Mouse (Mus musculus) heart, adult 11 months (tissue): ENCODE results near the gene Btbd18.
"Not testable (repeated sequence)": the region's sequence is repeated elsewhere in the genome, so short reads cannot be mapped to it uniquely, and the experiment has no call there.

ENCODE experiments used
- DNase-seq: peaks from one replicate; pipeline ENCODE4 v3.0.0; 2022

The Btbd18 gene

DNA sequence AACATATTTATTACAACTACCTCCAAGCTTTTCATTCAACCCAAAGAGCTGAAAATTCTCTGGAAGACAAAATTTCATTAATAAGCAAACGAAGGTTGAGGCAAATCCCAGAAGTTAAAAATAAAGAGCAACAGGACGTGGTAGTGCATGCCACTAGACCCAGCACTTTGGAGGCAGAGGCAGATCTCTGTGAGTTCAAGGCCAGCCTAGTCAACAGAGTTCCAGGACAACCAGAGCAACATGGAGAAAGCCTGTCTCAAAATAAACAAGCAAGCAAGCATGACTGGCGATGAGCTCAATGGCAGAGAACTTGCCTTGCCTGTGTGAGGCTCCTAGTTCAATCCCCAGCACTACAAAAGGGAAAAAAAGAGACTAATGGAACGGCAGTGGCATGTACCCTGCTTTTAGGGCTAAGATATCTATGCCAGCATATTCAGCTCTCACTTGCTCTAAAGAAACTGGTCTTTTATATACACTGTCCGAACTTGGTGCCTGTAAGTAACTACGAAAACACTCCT is 11.8 kb upstream of the Btbd18 start:
- peak; percentile 82 for DNase-seq

GRCm38 (mm10) chr2:84648369-84648768 is 10.5 kb upstream of the Btbd18 start:
- no peak for DNase-seq

- DNase-seq = peak; percentile 95
These were observed 9.2 kb upstream of the Btbd18 start for GRCm38 (mm10) chr2:84649674-84650073.

- peak; percentile 99 for DNase-seq
These were observed 8.2 kb upstream of the Btbd18 start, which contains the start of gene Ctnnd1 for GRCm38 (mm10) chr2:84650464-84651195. TSS of gene Ctnnd1 (minus strand) at chr2:84650765.

- no peak for DNase-seq
These were observed 5.5 kb upstream of the Btbd18 start for GRCm38 (mm10) chr2:84653354-84653753.

- DNase-seq = peak; percentile 74
These were observed 3.0 kb upstream of the Btbd18 start for GRCm38 (mm10) chr2:84655864-84656263.

GRCm38 (mm10) chr2:84660253-84660652 is 1.4 kb downstream of the Btbd18 start:
- no peak for DNase-seq

DNA sequence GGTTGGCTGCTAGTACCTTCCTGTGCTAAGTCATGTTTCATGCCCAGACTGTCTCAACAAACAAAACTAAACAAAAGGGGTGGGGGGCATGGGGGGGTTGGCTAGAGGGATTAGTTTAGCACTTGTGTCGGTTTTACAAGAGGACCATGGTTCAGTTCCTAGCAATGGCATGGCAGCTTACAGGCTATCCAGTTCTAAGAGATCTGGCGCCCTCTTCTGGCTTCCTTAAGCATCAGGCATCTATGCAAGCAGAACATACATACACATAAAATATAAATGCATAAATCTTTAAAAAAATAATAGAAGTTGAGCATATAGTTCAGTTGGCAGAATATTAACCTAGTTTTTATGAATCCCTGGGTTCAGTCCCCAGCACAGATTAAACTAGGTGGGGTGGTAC is 4.0 kb downstream of the Btbd18 start:
- DNase-seq = no peak

GRCm38 (mm10) chr2:84666081-84666480 is 7.2 kb downstream of the Btbd18 start:
- DNase-seq = no peak

DNA sequence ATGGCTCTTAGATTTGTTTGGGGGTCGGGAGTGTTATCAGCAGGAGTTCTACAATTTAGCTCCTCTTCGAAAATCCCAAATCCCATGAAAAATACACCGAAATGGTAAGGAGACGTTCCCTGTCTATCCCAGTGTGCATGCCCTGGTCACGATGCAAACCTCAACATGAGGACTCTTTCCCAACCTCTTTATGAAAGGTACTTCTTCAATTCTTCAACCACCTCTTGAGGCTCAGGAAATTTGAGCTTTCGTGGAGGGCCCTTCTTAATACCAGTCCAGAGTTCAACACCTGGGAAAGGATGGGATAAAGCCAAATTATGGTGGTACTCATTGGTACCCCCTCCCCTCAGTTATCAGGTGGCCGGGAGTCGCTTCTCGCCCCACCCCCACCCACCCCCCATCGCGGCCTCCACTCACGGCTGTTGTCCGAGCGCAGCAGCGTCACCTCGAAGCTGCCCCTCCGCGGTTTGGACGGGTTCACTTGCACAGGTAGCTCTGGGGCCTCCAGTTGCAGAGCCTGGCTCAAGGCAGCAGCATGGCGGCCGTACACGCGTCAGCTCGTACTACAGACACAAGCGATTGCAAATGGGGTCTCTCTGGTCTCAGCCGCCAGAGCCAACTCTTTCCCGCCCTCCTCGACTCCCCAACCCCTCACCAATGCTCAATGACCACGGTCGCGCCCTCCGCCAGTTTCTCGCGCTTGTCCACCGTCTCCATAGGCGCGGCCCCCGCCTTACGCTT is 11.1 kb downstream of the Btbd18 start:
- DNase-seq = no peak

DNA sequence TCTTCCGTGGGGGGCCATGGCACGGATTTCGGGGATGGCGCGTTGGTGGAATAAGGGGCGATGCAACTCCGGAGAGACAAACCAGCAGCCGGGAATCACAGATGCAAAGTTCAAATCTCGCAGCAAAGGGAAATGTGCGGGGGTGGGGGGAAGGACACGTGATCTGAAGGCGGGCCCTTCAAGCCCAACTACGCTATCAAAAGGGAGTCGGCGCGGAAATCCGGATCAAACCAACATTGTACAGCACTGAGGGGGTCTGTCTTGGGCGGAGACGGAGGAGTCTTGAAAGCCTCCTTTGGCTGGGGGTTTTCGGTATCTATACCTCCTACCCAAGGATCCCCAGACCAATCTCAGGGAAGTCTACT is 11.7 kb downstream of the Btbd18 start, which contains the start of gene Selenoh:
Gene Selenoh (minus strand): TSS at position 202 of the 365 bp plus-strand sequence.
- peak; percentile 99 for DNase-seq

- DNase-seq = not testable (repeated sequence)
These were observed 12.7 kb downstream of the Btbd18 start for GRCm38 (mm10) chr2:84671535-84671934.

DNA sequence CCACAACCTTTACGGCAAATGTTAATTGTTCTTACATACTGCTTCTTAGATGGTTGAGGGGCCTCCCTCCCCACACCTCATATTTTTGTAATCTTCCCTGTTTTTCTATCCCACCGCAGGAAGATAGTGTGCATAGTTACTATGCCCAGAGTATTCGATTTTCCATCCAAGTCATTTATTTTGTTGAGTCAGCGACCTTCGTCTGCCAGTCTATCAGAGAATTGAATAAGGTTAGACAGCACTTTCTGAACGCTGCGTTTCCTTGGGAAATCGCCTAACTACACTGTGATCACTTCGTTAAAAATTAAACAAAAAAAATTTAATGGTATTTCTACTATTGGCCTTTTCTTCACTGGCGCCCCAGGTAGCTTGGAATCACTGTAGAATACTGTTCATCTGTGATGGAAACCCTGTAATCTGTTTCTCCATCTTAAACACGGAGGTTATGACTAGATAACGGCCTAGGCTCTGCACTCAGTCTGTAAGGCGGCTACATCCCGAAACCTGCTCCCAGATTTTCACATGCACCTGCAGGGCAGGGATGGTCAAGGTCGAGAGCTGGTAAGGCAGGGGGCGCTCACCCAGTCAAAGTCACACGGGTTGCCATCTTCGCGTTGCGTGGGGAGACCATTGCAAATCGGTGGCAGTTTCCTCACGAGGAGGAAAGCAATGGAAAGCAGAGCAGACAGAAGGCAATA is 18.5 kb downstream of the Btbd18 start:
- peak; percentile 64 for DNase-seq

- peak; percentile 100 for DNase-seq
These were observed 19.3 kb downstream of the Btbd18 start, which contains the start of the genes Gm28635 and Med19 for GRCm38 (mm10) chr2:84677968-84678880. TSS of gene Gm28635 (minus strand) at chr2:84678041. TSS of gene Med19 (plus strand) at chr2:84678402.

GRCm38 (mm10) chr2:84679016-84679415 is 20.1 kb downstream of the Btbd18 start, which contains the start of gene Tmx2:
TSS of gene Tmx2 (minus strand) at chr2:84679140.
- peak; percentile 52 for DNase-seq

DNA sequence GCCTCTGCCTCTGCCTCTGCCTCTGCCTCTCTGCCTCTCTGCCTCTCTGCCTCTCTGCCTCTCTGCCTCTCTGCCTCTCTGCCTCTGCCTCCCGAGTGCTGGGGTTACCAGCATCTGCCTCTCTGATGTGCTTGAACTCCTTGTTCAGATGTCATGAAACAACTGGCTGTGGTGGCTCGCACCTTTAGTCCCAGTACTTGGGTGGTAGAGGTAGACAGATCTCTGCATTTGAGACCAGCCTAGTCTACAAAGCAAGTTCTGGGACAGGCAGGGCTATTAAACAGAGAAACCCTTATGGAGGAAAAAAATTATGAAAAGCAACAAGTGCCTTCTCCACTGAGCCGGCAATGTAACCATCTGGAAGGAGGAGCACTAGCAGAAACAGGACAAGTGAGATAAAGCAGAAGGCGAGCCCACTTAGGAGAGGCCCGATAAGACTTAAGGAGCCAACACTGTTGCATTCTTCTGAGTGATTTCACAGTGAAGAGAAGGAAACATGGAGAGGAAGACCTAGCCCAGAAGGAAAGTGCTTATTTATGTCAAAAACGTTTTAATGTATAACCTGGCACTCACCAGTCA is 23.8 kb downstream of the Btbd18 start:
- no peak for DNase-seq

DNA sequence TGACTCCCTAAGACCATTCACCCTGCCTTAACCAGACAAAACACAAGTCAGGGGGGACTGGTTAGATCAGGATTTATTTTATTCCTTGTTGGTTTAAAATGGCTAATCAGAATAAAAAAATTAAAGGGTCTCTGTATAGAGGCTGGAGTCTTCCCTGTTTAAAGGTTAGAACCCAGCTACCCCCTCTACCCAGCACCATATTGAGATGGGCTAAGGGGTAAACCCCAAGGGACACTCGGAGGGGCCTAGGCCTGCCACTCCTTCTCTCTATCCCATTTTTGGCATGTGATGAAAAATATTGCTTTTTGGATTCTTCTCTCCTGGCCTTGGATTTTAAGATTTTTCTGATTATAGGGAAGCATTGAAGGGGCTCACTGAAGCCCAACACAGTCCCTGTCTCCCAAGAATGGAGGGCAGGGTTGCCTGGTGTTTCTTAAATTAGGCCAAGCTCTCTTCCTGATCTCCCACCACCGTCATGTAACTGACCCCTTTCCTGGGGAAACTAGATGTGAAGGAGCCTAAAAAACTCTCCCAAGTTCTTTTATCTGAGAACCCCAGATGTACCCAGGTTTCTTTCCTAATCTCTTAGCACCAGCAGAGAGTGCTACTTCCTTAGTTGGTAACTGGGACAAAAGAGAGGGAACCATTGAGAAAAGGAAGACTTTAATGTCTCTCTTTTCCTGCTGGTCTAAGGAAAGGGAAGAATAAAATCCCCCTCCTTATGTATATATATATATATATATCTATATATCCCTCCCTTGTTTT is 29.4 kb downstream of the Btbd18 start:
- DNase-seq = peak; percentile 72

GRCm38 (mm10) chr2:84690050-84690449 is 31.2 kb downstream of the Btbd18 start:
- peak; percentile 93 for DNase-seq

GRCm38 (mm10) chr2:84695007-84695695 is 36.3 kb downstream of the Btbd18 start:
- DNase-seq = peak; percentile 45

GRCm38 (mm10) chr2:84703497-84703896 is 44.6 kb downstream of the Btbd18 start:
- peak; percentile 6 for DNase-seq
